Mouse (Mus musculus) hindbrain, postnatal 0 days (tissue): ENCODE data around the gene Tcp11. TPM values are rescaled to one million over a fixed set of nuclear protein-coding genes. Genes with fewer than 3 reads are reported as not detected.

Experiments
- ATAC-seq: fragments of 200-750 bp; cut with Nextera tagmentation; 2 replicates; pipeline ENCODE4 v1.8.0; 2017; ENCODE audit warnings: mild to moderate bottlenecking, moderate TSS enrichment, moderate library complexity
- DNase-seq: peaks from one replicate; pipeline ENCODE4 v3.0.0-alpha.2; 2015; ENCODE audit warnings: low spot score
- H3K27ac ChIP-seq: fragments of 300-500 bp; sonication (generic); 2 replicates; pipeline ENCODE4 v1.5.1; 2014; ENCODE audit warnings: mild to moderate bottlenecking
- H3K27me3 ChIP-seq: fragments of 300-500 bp; sonication (generic); 2 replicates; pipeline ENCODE4 v1.6.1; 2014; ENCODE audit warnings: low read length, mixed read lengths; ENCODE audit not compliant: insufficient read depth
- H3K36me3 ChIP-seq: fragments of 300-500 bp; sonication (generic); 2 replicates; pipeline ENCODE4 v1.6.1; 2014; ENCODE audit warnings: low read length, mixed read lengths; ENCODE audit not compliant: insufficient read depth
- H3K4me1 ChIP-seq: fragments of 300-500 bp; sonication (generic); 2 replicates; pipeline ENCODE4 v1.6.1; 2014; ENCODE audit warnings: antibody characterized with exemption, low read length, mixed read lengths; ENCODE audit not compliant: insufficient read depth
- H3K4me2 ChIP-seq: fragments of 300-500 bp; sonication (generic); 2 replicates; pipeline ENCODE4 v1.6.1; 2014; ENCODE audit warnings: low read depth, mild to moderate bottlenecking, low read length, moderate library complexity, mixed read lengths
- H3K4me3 ChIP-seq: fragments of 300-500 bp; sonication (generic); 2 replicates; pipeline ENCODE4 v1.5.1; 2014; ENCODE audit warnings: low read length
- H3K9ac ChIP-seq: fragments of 300-500 bp; sonication (generic); replicated peaks from 2 replicates; pipeline ENCODE4 v1.6.1; 2014; ENCODE audit warnings: mild to moderate bottlenecking, low read length, moderate library complexity, mixed read lengths
- H3K9me3 ChIP-seq: fragments of 300-500 bp; sonication (generic); 2 replicates; pipeline ENCODE4 v1.6.1; 2016; ENCODE audit warnings: low read length, mixed read lengths
- CTCF ChIP-seq: IDR thresholded peaks from 2 replicates; pipeline ENCODE4 v1.5.1; 2016; ENCODE audit warnings: antibody characterized with exemption, control low read depth, low read depth
- WGBS: fragments of 180-500 bp; shearing (Covaris S2); extraction: QIAGEN DNeasy Blood & Tissue Kit; methylation state at CpG from one replicate; pipeline ENCODE4 v1.1.7; 2014; 5-methylcytosine and 5-hydroxymethylcytosine counted together
- polyA plus RNA-seq: library from polyadenylated mRNA; unstranded; fragments of >200 nt; fragmentation: Nextera tagmentation; extraction: Ambion mirVana; gene quantifications from 2 replicates; pipeline ENCODE4 v1.2.1, GENCODE M21; 2015
- total RNA-seq: library from RNA; depleted of rRNA; stranded (reverse); fragments of >200 nt; gene quantifications from 2 replicates; pipeline ENCODE4 v1.2.3, GENCODE M21; 2014

Gene Tcp11
- total and polyA plus RNA-seq, 2 experiments from 2014 or later, result 1.9 to 3.6 TPM

DNA sequence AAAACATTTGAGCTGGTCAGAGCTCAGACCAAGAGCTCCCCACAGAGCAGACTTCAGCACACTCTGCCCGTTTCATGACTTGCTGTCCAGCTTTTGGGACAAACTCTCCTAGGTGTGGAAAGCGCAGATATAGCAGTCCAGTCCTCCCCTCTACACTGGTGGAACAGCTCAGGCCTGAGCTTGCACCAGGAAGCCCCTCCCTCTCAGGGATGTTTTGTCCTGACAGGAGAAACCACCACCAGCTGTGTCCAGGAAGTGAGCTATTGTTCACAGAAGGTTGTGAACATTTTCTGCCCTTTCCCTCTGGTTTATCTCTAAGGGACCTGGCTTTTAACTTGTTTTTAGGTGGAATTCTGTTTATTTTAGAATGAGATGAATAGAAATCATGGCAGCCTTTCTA is 51.1 kb downstream of the Tcp11 start:
- no peak overlapping the region for H3K4me2 ChIP-seq
- no peaks in the 10 kb centered on the region for H3K36me3 ChIP-seq
- no peak overlapping the region for H3K4me3 ChIP-seq
- H3K9ac ChIP-seq, result no peak overlapping the region
- TF ChIP-seq CTCF, result no peak
- ATAC-seq (no peak), DNase-seq (no peak)
- no peaks in the 10 kb centered on the region for H3K27me3 ChIP-seq
- H3K4me1 ChIP-seq, result peaks cover 29% of the 10 kb centered on the region
- H3K9me3 ChIP-seq, result no peaks in the 10 kb centered on the region
- WGBS, result 70% methylated on average over 2 of the region's 2 CpGs
- H3K27ac ChIP-seq, result peak overlapping the region; percentile 36; the same call in 1 of the 2 replicates

DNA sequence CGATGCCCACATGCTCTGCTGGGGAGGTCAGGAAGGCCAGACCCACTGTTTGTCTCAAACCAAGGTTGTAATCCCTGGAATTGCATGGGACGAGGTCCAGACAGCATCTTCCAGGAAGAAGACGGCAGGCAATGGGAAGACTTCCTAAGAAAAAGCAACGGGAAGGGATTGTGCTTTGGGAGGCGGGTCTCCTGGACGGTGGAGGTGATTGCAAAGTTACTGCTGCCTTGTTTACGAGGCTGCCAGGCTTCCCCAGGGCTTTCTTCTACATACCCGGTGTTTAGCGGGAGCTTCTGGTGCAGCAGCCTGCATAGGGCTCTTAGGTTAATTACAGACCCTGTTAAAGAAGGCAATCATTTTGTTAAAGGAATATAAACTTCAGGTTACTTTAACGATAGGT is 52.2 kb downstream of the Tcp11 start:
- Histone ChIP-seq H3K36me3 (no peaks in the 10 kb centered on the region), H3K9ac (no peak overlapping the region), H3K4me3 (no peak overlapping the region), H3K4me1 (peaks cover 33% of the 10 kb centered on the region), H3K9me3 (no peaks in the 10 kb centered on the region), H3K27me3 (no peaks in the 10 kb centered on the region), H3K4me2 (no peak overlapping the region), H3K27ac (no peak overlapping the region)
- DNase-seq, result no peak
- WGBS, result 69% methylated on average over 10 of the region's 10 CpGs
- TF ChIP-seq CTCF, result no peak
- ATAC-seq, result no peak

DNA sequence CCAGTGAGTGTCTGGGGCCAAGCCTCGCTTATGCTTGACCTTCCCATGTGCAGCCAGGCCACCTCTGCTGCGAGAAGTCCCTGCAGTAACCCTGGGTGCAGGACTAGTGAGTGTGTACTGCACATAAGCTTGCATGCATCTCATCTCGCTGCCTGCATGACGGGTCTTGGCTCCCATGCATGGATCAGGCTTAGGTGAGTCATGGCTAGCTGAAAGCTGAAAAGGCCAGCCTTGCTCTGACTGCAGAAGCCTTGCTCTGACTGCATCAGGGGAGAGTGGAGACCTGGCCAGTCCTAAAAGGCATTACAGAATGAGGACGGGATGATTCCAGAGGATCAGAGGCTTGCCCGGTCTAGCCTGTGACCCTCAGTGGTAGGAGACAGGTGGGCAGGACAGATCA is 53.2 kb downstream of the Tcp11 start:
- Histone ChIP-seq H3K4me1 (peaks cover 31% of the 10 kb centered on the region), H3K4me3 (no peak overlapping the region), H3K4me2 (no peak overlapping the region), H3K27ac (no peak overlapping the region), H3K27me3 (no peaks in the 10 kb centered on the region), H3K9ac (no peak overlapping the region), H3K36me3 (no peaks in the 10 kb centered on the region), H3K9me3 (no peaks in the 10 kb centered on the region)
- TF ChIP-seq CTCF, result no peak
- DNase-seq (no peak), ATAC-seq (no peak)
- 90% methylated on average over 6 of the region's 6 CpGs for WGBS

DNA sequence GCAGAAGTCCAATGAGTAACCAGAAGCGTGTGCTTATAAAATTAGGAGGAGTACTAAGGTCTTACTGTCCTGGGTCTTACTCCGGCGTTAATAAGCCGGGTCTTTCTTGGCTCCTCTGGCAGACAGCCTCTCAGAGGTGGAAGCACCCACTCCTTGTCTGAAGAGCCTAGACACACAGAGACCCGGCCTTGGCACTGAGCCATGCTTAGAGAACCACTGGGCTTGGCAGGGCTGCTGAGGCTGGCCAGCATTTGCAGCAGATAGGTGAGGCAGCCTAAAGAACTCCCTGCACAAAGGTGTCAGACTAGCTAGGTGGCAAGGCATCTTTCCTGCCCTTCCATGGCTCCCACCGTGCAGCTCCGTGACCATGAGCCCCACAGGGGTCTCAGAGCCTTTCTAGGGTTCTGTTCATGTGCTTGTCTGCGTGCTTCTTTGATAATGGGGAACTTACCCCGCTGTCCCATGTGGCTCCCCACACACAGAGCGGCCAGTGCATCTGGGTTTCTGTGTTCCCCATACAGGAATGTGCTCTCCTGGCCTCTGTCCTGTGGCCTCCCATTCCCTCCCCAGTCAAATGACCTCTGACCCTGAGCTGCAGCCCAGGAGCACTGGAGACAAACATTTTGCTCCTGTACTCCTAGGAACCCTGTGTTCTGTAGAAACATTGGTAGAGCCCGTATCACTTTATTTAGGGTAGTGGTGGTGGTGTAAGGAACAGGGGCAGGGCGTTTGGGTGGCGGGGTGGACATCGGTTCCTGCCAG is 54.1 kb downstream of the Tcp11 start:
- TF ChIP-seq CTCF, result no peak
- H3K4me1 ChIP-seq, result peaks cover 23% of the 10 kb centered on the region
- DNase-seq, result peak; percentile 68
- H3K27ac ChIP-seq, result 0 out of 2 replicates have a peak overlapping the region, but pooled peaks have one; percentile 2
- WGBS, result 62% methylated on average over 14 of the region's 14 CpGs
- H3K4me3 ChIP-seq, result no peak overlapping the region
- ATAC-seq, result no peak
- no peaks in the 10 kb centered on the region for H3K36me3 ChIP-seq
- H3K4me2 ChIP-seq, result no peak overlapping the region
- H3K9me3 ChIP-seq, result no peaks in the 10 kb centered on the region
- no peak overlapping the region for H3K9ac ChIP-seq
- H3K27me3 ChIP-seq, result no peaks in the 10 kb centered on the region

DNA sequence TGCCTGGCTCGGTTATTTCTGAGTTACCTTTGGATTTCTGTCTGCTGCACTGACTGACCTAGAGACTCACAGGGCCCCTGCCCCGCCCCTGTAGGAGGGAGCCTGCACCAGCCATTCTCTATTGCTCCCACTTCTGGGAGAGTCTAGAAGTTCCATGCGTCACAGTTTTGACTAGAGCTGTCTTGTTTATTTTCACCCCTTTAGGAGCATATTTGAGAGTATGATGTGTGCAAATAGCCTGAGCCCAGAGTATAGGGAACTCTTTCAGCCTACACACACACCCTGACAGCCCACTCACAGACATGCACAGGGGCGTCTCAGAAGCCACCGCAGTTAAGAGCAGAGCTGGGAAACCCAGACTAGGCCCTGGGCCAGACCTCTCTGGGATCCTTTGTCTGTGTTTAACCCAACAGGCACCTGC is 54.9 kb downstream of the Tcp11 start:
- DNase-seq, result no peak
- H3K4me1 ChIP-seq, result peaks cover 23% of the 10 kb centered on the region
- H3K27me3 ChIP-seq, result no peaks in the 10 kb centered on the region
- H3K4me2 ChIP-seq, result no peak overlapping the region
- no peak for TF ChIP-seq CTCF
- ATAC-seq, result no peak
- H3K27ac ChIP-seq, result peak overlapping the region; percentile 2; the same call in 1 of the 2 replicates
- no peak overlapping the region for H3K9ac ChIP-seq
- no peaks in the 10 kb centered on the region for H3K9me3 ChIP-seq
- H3K4me3 ChIP-seq, result no peak overlapping the region
- WGBS, result 47% methylated on average over 5 of the region's 5 CpGs
- H3K36me3 ChIP-seq, result no peaks in the 10 kb centered on the region

DNA sequence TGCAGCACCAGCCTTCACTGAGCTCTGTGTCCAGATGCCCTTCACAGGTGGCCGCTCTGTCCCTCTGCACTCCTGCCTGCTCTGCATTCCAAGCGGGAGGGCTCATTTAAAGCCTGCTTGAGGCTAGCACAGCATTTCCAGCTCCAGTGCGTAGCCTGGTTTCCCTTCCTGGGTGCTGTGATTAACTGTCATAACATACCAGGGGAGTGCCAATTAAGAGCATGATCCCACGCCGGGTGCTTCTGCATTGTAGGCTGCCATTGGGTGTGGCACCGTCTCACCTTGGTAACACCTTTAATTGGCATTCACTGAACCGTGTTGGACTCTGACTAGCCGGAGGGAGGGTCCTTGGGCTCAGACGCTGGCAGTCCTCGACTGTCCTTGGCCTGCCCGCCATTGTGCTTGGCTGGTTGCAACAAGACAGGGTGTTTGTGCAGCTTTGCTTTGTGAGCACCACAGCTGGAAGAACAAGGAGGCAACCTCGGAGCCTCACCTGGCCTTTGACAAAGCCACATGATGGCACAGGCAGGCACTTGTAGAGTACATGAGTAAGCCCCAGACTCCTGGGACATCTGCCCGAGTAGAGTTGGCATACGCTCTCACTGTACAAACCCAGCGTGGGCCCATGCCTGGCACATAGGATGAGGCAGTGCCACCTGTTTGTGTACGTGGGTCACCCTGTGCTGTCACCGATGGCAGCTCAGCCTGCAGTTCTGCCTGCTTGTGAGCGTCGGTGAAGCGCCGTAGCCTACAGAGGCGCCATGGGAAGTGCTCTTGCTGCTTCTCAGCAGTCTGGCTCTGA is 57.4 kb downstream of the Tcp11 start:
- H3K36me3 ChIP-seq, result no peaks in the 10 kb centered on the region
- H3K4me1 ChIP-seq, result peaks cover 28% of the 10 kb centered on the region
- no peak overlapping the region for H3K4me3 ChIP-seq
- H3K27ac ChIP-seq, result peak overlapping the region; percentile 32; the same call in 1 of the 2 replicates
- H3K4me2 ChIP-seq, result no peak overlapping the region
- H3K9me3 ChIP-seq, result no peaks in the 10 kb centered on the region
- no peaks in the 10 kb centered on the region for H3K27me3 ChIP-seq
- WGBS, result 71% methylated on average over 22 of the region's 22 CpGs
- no peak for TF ChIP-seq CTCF
- no peak overlapping the region for H3K9ac ChIP-seq
- no peak for ATAC-seq
- DNase-seq, result peak; percentile 46
